Mouse (Mus musculus) ES-Bruce4 (cell line): Measurements from ENCODE around the gene Skor1. TPM values are rescaled to one million over a fixed set of nuclear protein-coding genes. Genes with fewer than 3 reads are reported as not detected.

Experiments
- H3K27ac ChIP-seq: 2 replicates; pipeline ENCODE4 v1.5.1; 2012; ENCODE audit warnings: low read length, inconsistent platforms; ENCODE audit not compliant: insufficient read depth
- H3K27me3 ChIP-seq: 2 replicates; pipeline ENCODE4 v1.6.1; 2012; ENCODE audit warnings: mild to moderate bottlenecking, low read length, inconsistent platforms; ENCODE audit not compliant: control insufficient read depth, poor library complexity, insufficient read depth, severe bottlenecking
- H3K36me3 ChIP-seq: 2 replicates; pipeline ENCODE4 v1.6.1; 2012; ENCODE audit warnings: inconsistent platforms, mild to moderate bottlenecking, low read length, moderate library complexity; ENCODE audit not compliant: control insufficient read depth, poor library complexity, insufficient read depth, severe bottlenecking
- H3K4me1 ChIP-seq: one replicate; pipeline ENCODE4 v1.8.1; 2011; ENCODE audit warnings: low read length; ENCODE audit not compliant: control insufficient read depth, insufficient read depth
- H3K4me3 ChIP-seq: 2 replicates; pipeline ENCODE4 v1.5.1; 2011; ENCODE audit warnings: low read depth, mild to moderate bottlenecking, low read length
- H3K9ac ChIP-seq: 2 replicates; pipeline ENCODE4 v1.6.1; 2012; ENCODE audit warnings: low read depth, mild to moderate bottlenecking, inconsistent platforms; ENCODE audit not compliant: poor library complexity, severe bottlenecking
- H3K9me3 ChIP-seq: replicated peaks from 2 replicates; pipeline ENCODE4 v1.6.1; 2012; ENCODE audit warnings: mild to moderate bottlenecking, low read length, inconsistent platforms; ENCODE audit not compliant: control insufficient read depth, poor library complexity, insufficient read depth, severe bottlenecking
- CTCF ChIP-seq: IDR thresholded peaks from one replicate; pipeline ENCODE4 v1.8.1; 2011; ENCODE audit warnings: low read depth, low read length
- EP300 ChIP-seq: IDR thresholded peaks from 2 replicates; pipeline ENCODE4 v1.6.1; 2011; ENCODE audit warnings: low read depth, low read length; ENCODE audit not compliant: insufficient read depth
- POLR2A ChIP-seq: IDR thresholded peaks from one replicate; pipeline ENCODE4 v1.8.1; 2011; ENCODE audit warnings: low read length; ENCODE audit not compliant: insufficient read depth
- polyA plus RNA-seq: library from polyadenylated mRNA; stranded (reverse); fragments of >200 nt; gene quantifications from 2 replicates; pipeline ENCODE4 v1.2.4, GENCODE M21; 2011; ENCODE audit warnings: low read depth; ENCODE audit not compliant: missing spikeins, insufficient read depth, insufficient read length

Gene Skor1
- polyA plus RNA-seq, 1 experiment: not detected

GRCm38 (mm10) chr9:63092567-63092966 lies 56.2 kb downstream of the Skor1 start:
- no peaks in the 10 kb centered on the region for H3K9me3 ChIP-seq
- no peak overlapping the region for H3K4me3 ChIP-seq
- H3K36me3 ChIP-seq: no peaks in the 10 kb centered on the region
- H3K4me1 ChIP-seq: no peaks in the 10 kb centered on the region
- TF ChIP-seq EP300: no peak
- H3K9ac ChIP-seq: no peak overlapping the region
- H3K27ac ChIP-seq: no peak overlapping the region
- no peaks in the 10 kb centered on the region for H3K27me3 ChIP-seq

- Histone ChIP-seq H3K27ac (no peak overlapping the region), H3K9me3 (no peaks in the 10 kb centered on the region), H3K9ac (no peak overlapping the region), H3K4me1 (no peaks in the 10 kb centered on the region), H3K27me3 (no peaks in the 10 kb centered on the region), H3K4me3 (peak overlapping the region; percentile 20; the same call in 1 of the 2 replicates), H3K36me3 (no peaks in the 10 kb centered on the region)
- TF ChIP-seq CTCF (no peak), POLR2A (no peak), EP300 (no peak)
Measured at GRCm38 (mm10) chr9:63091971-63092528, 56.7 kb downstream of the Skor1 start.

- Histone ChIP-seq H3K4me1 (no peaks in the 10 kb centered on the region), H3K27ac (no peak overlapping the region), H3K27me3 (no peaks in the 10 kb centered on the region), H3K36me3 (no peaks in the 10 kb centered on the region), H3K9ac (no peak overlapping the region), H3K4me3 (no peak overlapping the region), H3K9me3 (no peaks in the 10 kb centered on the region)
- TF ChIP-seq EP300 (no peak), POLR2A (no peak), CTCF (no peak)
Measured at GRCm38 (mm10) chr9:63091101-63091921, 57.5 kb downstream of the Skor1 start.

DNA sequence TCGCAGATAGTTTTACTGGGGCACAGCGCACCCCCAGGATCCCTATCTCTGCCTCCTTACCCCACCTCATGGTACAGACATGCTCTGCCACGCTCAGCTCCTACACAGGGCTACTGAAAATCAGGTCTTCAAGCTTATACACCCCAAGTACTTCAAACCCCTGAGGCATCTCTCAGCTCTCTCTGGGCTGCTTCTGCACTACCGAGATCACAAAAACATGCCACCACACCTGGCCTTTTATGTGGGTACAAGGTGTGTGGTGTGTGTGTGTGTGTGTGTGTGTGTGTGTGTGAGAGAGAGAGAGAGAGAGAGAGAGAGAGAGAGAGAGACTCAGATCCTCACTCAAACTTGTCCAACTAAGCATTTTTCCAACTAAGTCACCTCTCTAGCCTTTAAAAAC lies 59.6 kb downstream of the Skor1 start:
- Histone ChIP-seq H3K27me3 (no peaks in the 10 kb centered on the region), H3K36me3 (no peaks in the 10 kb centered on the region), H3K9ac (no peak overlapping the region), H3K4me3 (no peak overlapping the region), H3K4me1 (no peaks in the 10 kb centered on the region), H3K27ac (no peak overlapping the region), H3K9me3 (no peaks in the 10 kb centered on the region)
- TF ChIP-seq POLR2A: no peak
- TF ChIP-seq EP300: no peak
- no peak for TF ChIP-seq CTCF

Other genes starting within 250 kb of the Skor1 start
- 63.8 and 63.9 TPM in 2 replicates for gene Pias1, start 161.0 kb downstream of the Skor1 start, polyA plus RNA-seq
- 24.1 and 27.8 TPM in 2 replicates for gene Map2k5, start 228.9 kb upstream of the Skor1 start, polyA plus RNA-seq